Comparison of ENCODE assay signal across 9 mouse cellular contexts in genomic region chr12:81170076-81170475, GRCm38 (mm10).
A peak's percentile ranks its signal among the peaks of the same experiment; 100 is the strongest.
DNase-seq lines count a peak whose midpoint lies in the region; ATAC-seq and TF ChIP-seq lines count a peak whose summit lies in the region.
"Had no signal": no experiment of that assay in that cellular context is flagged by ENCODE, and none has a peak within 500 bp of the region (broad histone marks: within the 10 kb centered on the region; RNA-seq: fewer than 3 reads in every experiment).

No protein-coding gene starts in this region.

- WGBS in hindbrain, postnatal 0 days, result 75% methylated on average over 2 of the region's 2 CpGs
- WGBS in hindbrain, embryonic 13.5 days, result 83% methylated on average over 2 of the region's 2 CpGs
- 84% methylated on average over 2 of the region's 2 CpGs for WGBS in midbrain, embryonic 11.5 days
- 82% methylated on average over 2 of the region's 2 CpGs for WGBS in midbrain, embryonic 16.5 days
- WGBS in embryonic facial prominence, embryonic 10.5 days, result 77% methylated on average over 2 of the region's 2 CpGs

- H3K27me3 ChIP-seq in hindbrain, postnatal 0 days (ENCODE audit: insufficient read depth, low read length), result no peaks in the 10 kb centered on the region
- no peaks in the 10 kb centered on the region for H3K27me3 ChIP-seq in hindbrain, embryonic 13.5 days
- H3K27me3 ChIP-seq in midbrain, embryonic 11.5 days (ENCODE audit: control insufficient read depth, insufficient read depth, low read length), result no peaks in the 10 kb centered on the region
- no peaks in the 10 kb centered on the region for H3K27me3 ChIP-seq in midbrain, embryonic 16.5 days (ENCODE audit: control insufficient read depth, insufficient read depth, low read depth, low read length)
- no peaks in the 10 kb centered on the region for H3K27me3 ChIP-seq in ES-Bruce4 (ENCODE audit: control insufficient read depth, insufficient read depth, low read length, poor library complexity, severe bottlenecking)
- no peaks in the 10 kb centered on the region; the same call in 1 of the 2 replicates for H3K27me3 ChIP-seq in embryonic facial prominence, embryonic 10.5 days (replicated peaks; ENCODE audit: low read depth, poor library complexity, severe bottlenecking)

- no peak for TF ChIP-seq EP300 in ES-Bruce4 (IDR thresholded peaks at IDR 0.05; ENCODE audit: insufficient read depth, low read depth, low read length)

- H3K9me3 ChIP-seq in hindbrain, postnatal 0 days (ENCODE audit: low read length), result no peaks in the 10 kb centered on the region
- no peaks in the 10 kb centered on the region for H3K9me3 ChIP-seq in hindbrain, embryonic 13.5 days
- H3K9me3 ChIP-seq in midbrain, embryonic 11.5 days (ENCODE audit: control insufficient read depth, low read length), result no peaks in the 10 kb centered on the region
- no peaks in the 10 kb centered on the region for H3K9me3 ChIP-seq in midbrain, embryonic 16.5 days (replicated peaks; ENCODE audit: control insufficient read depth, low read length, poor library complexity, severe bottlenecking)
- H3K9me3 ChIP-seq in ES-Bruce4 (replicated peaks; ENCODE audit: control insufficient read depth, insufficient read depth, low read length, poor library complexity, severe bottlenecking), result no peaks in the 10 kb centered on the region
- no peaks in the 10 kb centered on the region for H3K9me3 ChIP-seq in embryonic facial prominence, embryonic 10.5 days

- no peak overlapping the region for H3K9ac ChIP-seq in hindbrain, postnatal 0 days (replicated peaks; ENCODE audit: low read length)
- no peak overlapping the region for H3K9ac ChIP-seq in hindbrain, embryonic 13.5 days
- H3K9ac ChIP-seq in midbrain, embryonic 11.5 days (ENCODE audit: low read length), result no peak overlapping the region
- H3K9ac ChIP-seq in midbrain, embryonic 16.5 days (ENCODE audit: low read depth, low read length), result no peak overlapping the region
- no peak overlapping the region for H3K9ac ChIP-seq in ES-Bruce4 (ENCODE audit: low read depth, poor library complexity, severe bottlenecking)

- DNase-seq in hindbrain, postnatal 0 days (ENCODE audit: low spot score), result no peak
- DNase-seq in midbrain, embryonic 11.5 days (ENCODE audit: low spot score, missing footprints), result peak; percentile 62
- no peak for DNase-seq in embryonic facial prominence, embryonic 10.5 days (ENCODE audit: low spot score)
- DNase-seq: heart, adult 18-20 months had no signal

- 0 out of 2 replicates have a peak, but pooled peaks cover 11% of the 10 kb centered on the region for H3K4me1 ChIP-seq in hindbrain, postnatal 0 days (ENCODE audit: insufficient read depth, low read length)
- peaks cover 18% of the 10 kb centered on the region for H3K4me1 ChIP-seq in hindbrain, embryonic 13.5 days (replicated peaks)
- H3K4me1 ChIP-seq in midbrain, embryonic 11.5 days (ENCODE audit: control insufficient read depth, insufficient read depth, low read length), result peaks cover 7% of the 10 kb centered on the region
- H3K4me1 ChIP-seq in midbrain, embryonic 16.5 days (ENCODE audit: control insufficient read depth, insufficient read depth, low read length), result peaks cover 5% of the 10 kb centered on the region
- H3K4me1 ChIP-seq in ES-Bruce4 (ENCODE audit: control insufficient read depth, insufficient read depth, low read length), result no peaks in the 10 kb centered on the region
- peaks cover 15% of the 10 kb centered on the region for H3K4me1 ChIP-seq in embryonic facial prominence, embryonic 10.5 days

- H3K4me2 ChIP-seq in hindbrain, postnatal 0 days (ENCODE audit: low read depth, low read length), result no peak overlapping the region
- H3K4me2 ChIP-seq in hindbrain, embryonic 13.5 days, result no peak overlapping the region
- H3K4me2 ChIP-seq in midbrain, embryonic 11.5 days, result no peak overlapping the region
- no peak overlapping the region for H3K4me2 ChIP-seq in midbrain, embryonic 16.5 days (ENCODE audit: low read length)

- no peaks in the 10 kb centered on the region; the same call in 1 of the 2 replicates for H3K36me3 ChIP-seq in hindbrain, postnatal 0 days (ENCODE audit: insufficient read depth, low read length)
- no peaks in the 10 kb centered on the region for H3K36me3 ChIP-seq in hindbrain, embryonic 13.5 days
- H3K36me3 ChIP-seq in midbrain, embryonic 11.5 days (ENCODE audit: control insufficient read depth, insufficient read depth, low read length), result no peaks in the 10 kb centered on the region
- H3K36me3 ChIP-seq in midbrain, embryonic 16.5 days (ENCODE audit: control insufficient read depth, insufficient read depth, low read length), result no peaks in the 10 kb centered on the region
- H3K36me3 ChIP-seq in ES-Bruce4 (ENCODE audit: control insufficient read depth, insufficient read depth, low read length, poor library complexity, severe bottlenecking), result no peaks in the 10 kb centered on the region
- peaks cover 55% of the 10 kb centered on the region for H3K36me3 ChIP-seq in embryonic facial prominence, embryonic 10.5 days (replicated peaks)

- no peak for ATAC-seq in hindbrain, postnatal 0 days
- no peak for ATAC-seq in hindbrain, embryonic 13.5 days (ENCODE audit: low FRiP score)
- no peak for ATAC-seq in midbrain, embryonic 11.5 days (ENCODE audit: low FRiP score)
- ATAC-seq in midbrain, embryonic 16.5 days, result no peak
- ATAC-seq in megakaryocyte progenitor cell, adult 5-6 weeks (replicated peaks; ENCODE audit: poor library complexity), result 0 out of 2 replicates have a peak, but pooled peaks have one; percentile 29

- no peak overlapping the region for H3K4me3 ChIP-seq in hindbrain, postnatal 0 days (ENCODE audit: low read length)
- H3K4me3 ChIP-seq in hindbrain, embryonic 13.5 days, result no peak overlapping the region
- H3K4me3 ChIP-seq in midbrain, embryonic 11.5 days (ENCODE audit: low read depth, low read length), result no peak overlapping the region
- H3K4me3 ChIP-seq in midbrain, embryonic 16.5 days (ENCODE audit: low read depth, low read length), result no peak overlapping the region
- H3K4me3 ChIP-seq in ES-Bruce4 (ENCODE audit: low read depth, low read length), result no peak overlapping the region
- H3K4me3 ChIP-seq in embryonic facial prominence, embryonic 10.5 days, result no peak overlapping the region
- H3K4me3 ChIP-seq: myocyte had no signal

- H3K27ac ChIP-seq in hindbrain, postnatal 0 days, result no peak overlapping the region
- H3K27ac ChIP-seq in hindbrain, embryonic 13.5 days, result no peak overlapping the region
- no peak overlapping the region for H3K27ac ChIP-seq in midbrain, embryonic 11.5 days (ENCODE audit: low read depth, low read length)
- H3K27ac ChIP-seq in midbrain, embryonic 16.5 days (ENCODE audit: low read length), result no peak overlapping the region
- no peak overlapping the region for H3K27ac ChIP-seq in ES-Bruce4 (ENCODE audit: insufficient read depth, low read length)
- no peak overlapping the region for H3K27ac ChIP-seq in embryonic facial prominence, embryonic 10.5 days (replicated peaks)

- TF ChIP-seq POLR2A in ES-Bruce4 (IDR thresholded peaks at IDR 0.05; ENCODE audit: insufficient read depth, low read length), result no peak

- TF ChIP-seq CTCF in hindbrain, postnatal 0 days (IDR thresholded peaks at IDR 0.05; ENCODE audit: low read depth), result peak; percentile 55
- peak; percentile 49 for TF ChIP-seq CTCF in ES-Bruce4 (IDR thresholded peaks at IDR 0.05; ENCODE audit: low read depth, low read length)
